Mouse (Mus musculus): ENCODE measurements at regions not wholly inside any gene's neighbourhood (a gene's known extent, or its start where the extent isn't known, plus 50 kb on each side); places are given as distances from the start of the nearest gene placed in this dataset.

DNA sequence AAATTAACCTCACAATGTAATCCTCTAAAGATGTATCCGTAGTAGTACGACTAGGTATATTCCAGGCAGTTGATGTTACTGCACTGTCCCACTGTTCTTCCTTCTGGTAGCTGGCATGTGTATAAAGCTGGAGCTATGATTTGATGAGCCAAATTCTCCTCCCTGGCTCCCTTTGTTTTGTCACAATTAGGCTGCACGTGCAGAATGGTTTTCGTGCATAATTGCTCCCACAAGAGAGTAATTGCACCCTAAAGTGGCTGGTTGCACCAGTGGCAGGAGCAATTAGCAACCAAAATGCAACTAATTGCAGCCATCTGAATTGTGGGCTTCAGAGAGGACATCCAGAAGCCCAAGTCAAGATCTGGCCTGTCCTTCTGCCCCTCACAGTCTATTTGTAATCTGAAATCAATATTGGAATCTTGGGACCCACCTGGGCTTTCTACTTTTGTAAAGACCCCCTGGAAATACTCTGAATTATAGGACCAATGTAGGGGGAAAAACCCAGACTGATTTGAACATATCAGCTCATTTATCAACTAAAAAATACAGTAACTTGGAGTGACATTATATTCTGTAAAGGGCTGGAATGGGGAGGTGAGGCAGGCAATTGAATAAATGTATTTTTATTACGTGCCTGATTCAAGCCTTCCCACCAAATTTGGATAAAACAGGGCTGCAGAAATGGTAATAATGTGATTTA lies 71.7 kb upstream of the Pfn2 start:
- DNase-seq (ENCODE audit: low spot score) (no peak), ATAC-seq (ENCODE audit: insufficient read depth, low read depth) (no peak)
- no peaks in the 10 kb centered on the region for H3K9me3 ChIP-seq (replicated peaks; ENCODE audit: control insufficient read depth, low read length)
- no peaks in the 10 kb centered on the region for H3K27me3 ChIP-seq (ENCODE audit: control insufficient read depth, insufficient read depth, low read length)
- H3K4me1 ChIP-seq (ENCODE audit: control insufficient read depth, insufficient read depth): no peaks in the 10 kb centered on the region
- H3K27ac ChIP-seq (ENCODE audit: low read depth): no peak overlapping the region
- H3K9ac ChIP-seq (replicated peaks; ENCODE audit: low read depth, low read length): no peak overlapping the region
- H3K36me3 ChIP-seq (replicated peaks; ENCODE audit: control insufficient read depth, insufficient read depth, low read length): no peaks in the 10 kb centered on the region
- no peak for TF ChIP-seq CTCF (IDR thresholded peaks at IDR 0.05; ENCODE audit: low read depth)
- no peak for TF ChIP-seq EP300 (IDR thresholded peaks at IDR 0.05; ENCODE audit: low read depth)
- no peak overlapping the region for H3K4me3 ChIP-seq (ENCODE audit: low read depth, low read length)
- no peak overlapping the region for H3K4me2 ChIP-seq (ENCODE audit: low read depth, low read length)
- 80% methylated on average over 5 of the region's 5 CpGs for WGBS

DNA sequence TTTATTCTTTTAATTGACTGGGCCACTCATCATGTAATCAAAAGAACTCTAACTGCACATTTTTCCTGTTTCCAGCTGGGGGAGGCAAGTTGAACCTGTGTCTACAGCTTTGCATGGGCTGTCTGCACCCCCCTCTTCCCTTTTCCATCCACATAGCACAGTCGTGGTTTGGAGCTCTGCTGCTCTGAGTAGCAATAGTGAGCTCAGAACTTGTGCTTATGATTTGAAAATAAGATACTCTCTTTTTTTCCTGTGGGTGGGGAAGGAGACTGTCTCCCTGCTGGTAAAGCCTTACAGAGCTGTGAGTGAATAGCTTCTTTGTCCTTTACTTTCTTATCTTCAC lies 72.2 kb upstream of the Pfn2 start:
- no peak for ATAC-seq (ENCODE audit: insufficient read depth, low read depth)
- Histone ChIP-seq H3K27ac (ENCODE audit: low read depth) (no peak overlapping the region), H3K4me3 (ENCODE audit: low read depth, low read length) (no peak overlapping the region), H3K4me1 (ENCODE audit: control insufficient read depth, insufficient read depth) (no peaks in the 10 kb centered on the region), H3K36me3 (replicated peaks; ENCODE audit: control insufficient read depth, insufficient read depth, low read length) (no peaks in the 10 kb centered on the region), H3K9me3 (replicated peaks; ENCODE audit: control insufficient read depth, low read length) (no peaks in the 10 kb centered on the region), H3K27me3 (ENCODE audit: control insufficient read depth, insufficient read depth, low read length) (no peaks in the 10 kb centered on the region), H3K4me2 (ENCODE audit: low read depth, low read length) (no peak overlapping the region), H3K9ac (replicated peaks; ENCODE audit: low read depth, low read length) (no peak overlapping the region)
- TF ChIP-seq CTCF (IDR thresholded peaks at IDR 0.05; ENCODE audit: low read depth) (no peak), EP300 (IDR thresholded peaks at IDR 0.05; ENCODE audit: low read depth) (no peak)
- DNase-seq (ENCODE audit: low spot score): no peak
- 5% methylated on average over 1 of the region's 1 CpGs for WGBS

DNA sequence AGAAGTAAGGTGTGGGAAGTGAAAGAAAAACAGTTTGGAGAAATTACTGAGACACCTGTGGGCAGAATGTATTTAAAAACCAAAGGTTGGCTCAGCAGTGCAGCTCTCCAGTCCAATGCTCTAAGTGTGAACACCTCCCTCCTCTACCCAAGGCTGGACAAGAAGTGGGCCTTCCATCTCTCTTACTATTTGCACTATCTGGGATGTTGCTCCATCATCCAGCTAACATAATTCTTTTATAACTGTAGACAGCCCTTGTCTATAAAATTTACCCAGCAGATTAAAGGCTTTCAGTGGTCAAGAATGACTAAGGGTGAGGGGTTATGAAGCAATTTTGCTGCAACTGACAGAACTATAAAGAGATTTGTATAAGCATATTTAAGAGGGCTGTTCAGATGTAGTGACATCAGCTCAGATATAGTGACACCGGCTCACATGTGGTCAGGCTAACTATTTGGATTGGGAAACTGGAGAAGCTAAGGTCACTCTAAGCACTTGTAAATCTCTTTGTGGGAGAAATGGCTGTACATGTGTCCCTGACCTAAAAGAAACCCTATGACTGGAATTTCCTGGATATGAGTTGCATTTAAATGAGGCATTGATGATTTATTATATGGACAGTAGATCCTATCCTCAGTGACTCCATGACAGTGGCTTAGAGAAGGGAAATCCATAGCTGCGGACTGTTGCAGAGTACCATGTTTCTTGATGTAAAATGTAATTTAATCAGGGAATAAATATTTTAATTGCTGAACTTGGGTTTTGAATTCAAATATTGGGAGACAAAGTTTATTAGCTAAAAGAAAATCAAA lies 73.4 kb upstream of the Pfn2 start:
- no peak for DNase-seq (ENCODE audit: low spot score)
- H3K4me3 ChIP-seq (ENCODE audit: low read depth, low read length): no peak overlapping the region
- WGBS: 90% methylated on average over 2 of the region's 2 CpGs

DNA sequence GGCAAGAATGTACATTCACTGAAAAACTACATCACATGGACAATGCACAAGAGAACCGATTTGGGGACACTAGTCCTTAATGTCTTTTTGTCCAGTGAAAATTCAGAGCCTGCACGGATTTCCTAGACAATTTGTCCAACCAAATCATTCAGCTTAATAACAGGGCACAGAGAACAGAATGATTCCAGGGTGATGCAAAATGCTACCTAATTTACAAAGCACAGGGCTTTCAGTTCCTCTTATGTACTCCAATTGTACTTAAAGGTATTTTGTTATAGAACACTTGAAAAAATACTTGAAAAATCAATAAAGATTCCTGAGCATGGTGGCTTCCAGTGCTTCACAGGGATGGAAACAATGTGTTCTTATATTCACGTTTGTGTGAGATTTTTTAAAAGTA lies 75.2 kb upstream of the Pfn2 start:
- Histone ChIP-seq H3K9ac (replicated peaks; ENCODE audit: low read depth, low read length) (no peak overlapping the region), H3K4me2 (ENCODE audit: low read depth, low read length) (no peak overlapping the region), H3K27me3 (ENCODE audit: control insufficient read depth, insufficient read depth, low read length) (no peaks in the 10 kb centered on the region), H3K9me3 (replicated peaks; ENCODE audit: control insufficient read depth, low read length) (0 out of 2 replicates have a peak, but pooled peaks cover 4% of the 10 kb centered on the region), H3K4me1 (ENCODE audit: control insufficient read depth, insufficient read depth) (no peaks in the 10 kb centered on the region), H3K4me3 (ENCODE audit: low read depth, low read length) (no peak overlapping the region), H3K36me3 (replicated peaks; ENCODE audit: control insufficient read depth, insufficient read depth, low read length) (no peaks in the 10 kb centered on the region), H3K27ac (ENCODE audit: low read depth) (no peak overlapping the region)
- DNase-seq (ENCODE audit: low spot score): no peak
- no peak for ATAC-seq (ENCODE audit: insufficient read depth, low read depth)
- TF ChIP-seq EP300 (IDR thresholded peaks at IDR 0.05; ENCODE audit: low read depth) (no peak), CTCF (IDR thresholded peaks at IDR 0.05; ENCODE audit: low read depth) (no peak)
- WGBS: 64% methylated on average over 3 of the region's 3 CpGs

More for the DNA sequence above, 73.4 kb upstream of the Pfn2 start:
- no peak for TF ChIP-seq EP300 (IDR thresholded peaks at IDR 0.05; ENCODE audit: low read depth)
- TF ChIP-seq CTCF (IDR thresholded peaks at IDR 0.05; ENCODE audit: low read depth): no peak
- Histone ChIP-seq H3K27me3 (ENCODE audit: control insufficient read depth, insufficient read depth, low read length) (no peaks in the 10 kb centered on the region), H3K36me3 (replicated peaks; ENCODE audit: control insufficient read depth, insufficient read depth, low read length) (no peaks in the 10 kb centered on the region), H3K9ac (replicated peaks; ENCODE audit: low read depth, low read length) (no peak overlapping the region), H3K9me3 (replicated peaks; ENCODE audit: control insufficient read depth, low read length) (0 out of 2 replicates have a peak, but pooled peaks cover 2% of the 10 kb centered on the region), H3K27ac (ENCODE audit: low read depth) (no peak overlapping the region), H3K4me1 (ENCODE audit: control insufficient read depth, insufficient read depth) (no peaks in the 10 kb centered on the region), H3K4me2 (ENCODE audit: low read depth, low read length) (no peak overlapping the region)
- no peak for ATAC-seq (ENCODE audit: insufficient read depth, low read depth)

DNA sequence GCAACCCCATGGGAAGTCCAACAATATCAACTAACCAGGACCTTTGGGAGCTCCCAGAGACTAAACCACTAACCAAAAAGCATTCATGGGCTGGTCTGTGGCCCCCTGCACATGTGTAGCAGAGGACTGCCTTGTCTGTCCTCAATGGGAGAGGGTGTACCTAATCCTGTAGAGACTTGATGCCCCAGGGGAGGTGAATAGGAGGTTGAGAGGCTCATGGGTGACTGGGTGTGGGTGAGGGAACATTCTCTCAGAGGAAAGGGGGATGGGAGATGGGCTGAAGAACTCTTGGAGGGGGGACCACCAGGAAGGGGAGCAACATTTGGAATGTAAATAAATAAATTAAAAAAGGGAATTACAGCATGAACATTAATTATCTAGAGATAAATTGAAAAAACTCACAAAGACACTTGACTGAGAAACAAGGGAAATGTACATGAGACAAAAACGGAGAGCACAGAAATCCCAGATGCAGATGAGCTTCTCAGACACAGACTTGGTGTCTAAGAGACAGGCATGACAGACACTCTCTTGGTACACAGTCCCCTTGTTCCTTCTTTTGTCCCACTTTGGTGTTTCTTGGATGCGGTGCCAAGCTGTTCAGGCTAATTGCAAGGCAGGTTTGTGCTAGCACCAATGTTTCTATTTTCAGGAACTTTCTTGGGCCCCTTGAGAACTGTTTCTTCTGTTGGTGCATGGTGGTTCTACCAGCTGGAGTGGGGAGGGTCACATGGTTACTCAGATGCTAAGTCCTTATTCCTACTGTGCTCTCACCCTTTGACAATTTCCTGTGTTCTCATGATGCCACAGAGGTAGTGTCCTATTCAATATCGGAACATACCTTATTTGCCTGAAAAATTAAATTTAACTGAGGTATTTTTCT lies 85.0 kb upstream of the Pfn2 start:
- H3K27ac ChIP-seq (ENCODE audit: low read depth): no peak overlapping the region
- ATAC-seq (ENCODE audit: insufficient read depth, low read depth): no peak
- H3K36me3 ChIP-seq (replicated peaks; ENCODE audit: control insufficient read depth, insufficient read depth, low read length): no peaks in the 10 kb centered on the region
- no peak overlapping the region for H3K9ac ChIP-seq (replicated peaks; ENCODE audit: low read depth, low read length)
- no peaks in the 10 kb centered on the region for H3K4me1 ChIP-seq (ENCODE audit: control insufficient read depth, insufficient read depth)
- H3K4me2 ChIP-seq (ENCODE audit: low read depth, low read length): no peak overlapping the region
- no peaks in the 10 kb centered on the region for H3K27me3 ChIP-seq (ENCODE audit: control insufficient read depth, insufficient read depth, low read length)
- 83% methylated on average over 3 of the region's 3 CpGs for WGBS
- no peak for DNase-seq (ENCODE audit: low spot score)
- no peaks in the 10 kb centered on the region for H3K9me3 ChIP-seq (replicated peaks; ENCODE audit: control insufficient read depth, low read length)
- no peak overlapping the region for H3K4me3 ChIP-seq (ENCODE audit: low read depth, low read length)
- TF ChIP-seq EP300 (IDR thresholded peaks at IDR 0.05; ENCODE audit: low read depth) (no peak), CTCF (IDR thresholded peaks at IDR 0.05; ENCODE audit: low read depth) (no peak)

Data from heart, postnatal 0 days (tissue).